Mouse (Mus musculus) forebrain, embryonic 11.5 days (tissue): Measurements from ENCODE around the gene Gm13889. TPM values are rescaled to one million over a fixed set of nuclear protein-coding genes. Genes with fewer than 3 reads are reported as not detected.

Source experiments
- ATAC-seq: fragments of 200-750 bp; cut with Nextera tagmentation; replicated peaks from 2 replicates; pipeline ENCODE4 v1.8.0; 2017; ENCODE audit warnings: moderate TSS enrichment; ENCODE audit not compliant: low FRiP score
- DNase-seq: peaks from one replicate; pipeline ENCODE4 v3.0.0-alpha.2; 2017; ENCODE audit warnings: low spot score
- H3K27ac ChIP-seq: fragments of 300-500 bp; sonication (generic); 2 replicates; pipeline ENCODE4 v1.5.1; 2014; ENCODE audit warnings: low read depth, low read length
- H3K27me3 ChIP-seq: fragments of 300-500 bp; sonication (generic); 2 replicates; pipeline ENCODE4 v1.6.1; 2014; ENCODE audit warnings: mild to moderate bottlenecking, low read length, mixed read lengths; ENCODE audit not compliant: control insufficient read depth, insufficient read depth
- H3K36me3 ChIP-seq: fragments of 300-500 bp; sonication (generic); 2 replicates; pipeline ENCODE4 v1.6.1; 2014; ENCODE audit warnings: mild to moderate bottlenecking, low read length, moderate library complexity, mixed read lengths; ENCODE audit not compliant: control insufficient read depth, insufficient read depth
- H3K4me1 ChIP-seq: fragments of 300-500 bp; sonication (generic); replicated peaks from 2 replicates; pipeline ENCODE4 v1.6.1; 2014; ENCODE audit warnings: low read length, mixed read lengths; ENCODE audit not compliant: control insufficient read depth, insufficient read depth
- H3K4me2 ChIP-seq: fragments of 300-500 bp; sonication (generic); 2 replicates; pipeline ENCODE4 v1.6.1; 2014; ENCODE audit warnings: low read depth, mild to moderate bottlenecking, low read length, moderate library complexity, mixed read lengths; ENCODE audit not compliant: severe bottlenecking
- H3K4me3 ChIP-seq: fragments of 300-500 bp; sonication (generic); 2 replicates; pipeline ENCODE4 v1.5.1; 2014; ENCODE audit warnings: low read depth, low read length
- H3K9ac ChIP-seq: fragments of 300-500 bp; sonication (generic); 2 replicates; pipeline ENCODE4 v1.6.1; 2014; ENCODE audit warnings: low read length
- H3K9me3 ChIP-seq: fragments of 300-500 bp; sonication (generic); 2 replicates; pipeline ENCODE4 v1.6.1; 2016; ENCODE audit warnings: low read length, mixed read lengths; ENCODE audit not compliant: control insufficient read depth
- WGBS: fragments of 180-500 bp; shearing (Covaris S2); extraction: QIAGEN DNeasy Blood & Tissue Kit; methylation state at CpG from one replicate; pipeline ENCODE4 v1.1.7; 2014; 5-methylcytosine and 5-hydroxymethylcytosine counted together
- polyA plus RNA-seq: library from polyadenylated mRNA; unstranded; fragments of >200 nt; fragmentation: Nextera tagmentation; extraction: Ambion mirVana; gene quantifications from 2 replicates; pipeline ENCODE4 v1.2.1, GENCODE M21; 2014

Gene Gm13889
- polyA plus RNA-seq, 1 experiment from 2014 or later: 8.5 TPM

DNA sequence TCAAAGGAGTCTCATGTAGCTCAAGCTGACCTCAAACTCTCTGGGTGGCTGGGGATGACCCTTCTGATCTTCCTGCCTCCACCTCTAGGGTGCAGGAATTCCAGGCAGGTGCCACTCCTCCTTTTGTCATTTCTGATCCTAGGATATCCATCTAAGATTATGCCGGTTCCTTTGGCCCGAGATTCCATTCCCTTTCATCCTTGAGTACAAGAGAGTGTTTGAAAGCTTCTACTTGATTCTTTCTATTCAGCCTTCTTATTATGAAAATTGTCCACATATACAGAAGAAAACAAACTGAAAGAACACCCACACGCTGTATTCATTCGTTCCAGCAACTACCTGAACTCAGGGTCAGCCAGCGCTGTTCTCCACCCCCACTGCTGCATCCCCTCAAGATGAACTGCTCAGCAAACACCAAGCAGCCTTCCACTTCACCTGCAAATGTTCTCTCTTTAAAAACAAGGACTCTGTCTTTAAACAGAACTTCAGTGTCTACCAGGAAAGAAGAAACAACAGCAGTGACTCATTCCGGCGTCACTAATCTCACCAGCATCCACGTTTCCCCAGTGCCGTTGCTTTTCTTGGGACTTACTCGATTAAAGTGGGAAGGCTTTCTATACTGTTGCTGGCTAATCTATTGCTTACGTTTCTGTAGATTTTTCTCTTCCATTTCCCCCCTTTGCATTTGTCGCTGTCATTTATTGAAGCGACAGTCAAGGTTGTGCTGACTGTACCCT lies 29.1 kb downstream of the Gm13889 start:
- no peak for DNase-seq
- Histone ChIP-seq H3K4me3 (no peak overlapping the region), H3K9ac (no peak overlapping the region), H3K4me1 (no peaks in the 10 kb centered on the region), H3K4me2 (no peak overlapping the region), H3K27ac (no peak overlapping the region), H3K36me3 (no peaks in the 10 kb centered on the region), H3K9me3 (no peaks in the 10 kb centered on the region), H3K27me3 (no peaks in the 10 kb centered on the region)
- WGBS: 78% methylated on average over 13 of the region's 13 CpGs
- ATAC-seq: no peak

DNA sequence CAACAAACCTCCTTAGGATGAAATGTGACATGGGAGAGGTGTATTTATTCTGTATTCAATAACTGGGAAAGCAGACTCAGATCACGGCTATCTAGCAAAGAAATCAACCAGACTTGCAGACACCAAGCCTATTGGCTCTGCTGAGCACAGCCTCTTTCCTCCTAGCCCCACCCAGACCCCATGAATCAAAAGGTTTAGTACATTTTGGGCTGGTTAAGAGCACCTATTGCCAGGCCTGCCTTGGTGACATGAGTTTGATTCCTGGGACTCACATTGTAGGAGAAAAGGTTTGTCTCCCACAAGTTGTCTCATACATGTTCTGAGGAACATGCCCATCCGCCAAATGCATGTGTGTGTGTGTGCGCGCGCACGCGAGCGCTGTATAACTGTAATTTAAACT lies 30.9 kb downstream of the Gm13889 start:
- Histone ChIP-seq H3K4me2 (no peak overlapping the region), H3K27ac (no peak overlapping the region), H3K27me3 (no peaks in the 10 kb centered on the region), H3K4me3 (no peak overlapping the region), H3K36me3 (no peaks in the 10 kb centered on the region), H3K4me1 (no peaks in the 10 kb centered on the region), H3K9me3 (no peaks in the 10 kb centered on the region), H3K9ac (no peak overlapping the region)
- no peak for ATAC-seq
- WGBS: 96% methylated on average over 8 of the region's 8 CpGs
- DNase-seq: no peak

- no peaks in the 10 kb centered on the region for H3K36me3 ChIP-seq
- H3K4me3 ChIP-seq: no peak overlapping the region
- WGBS: 92% methylated on average over 3 of the region's 3 CpGs
- DNase-seq (no peak), ATAC-seq (no peak)
- no peak overlapping the region for H3K27ac ChIP-seq
- H3K9ac ChIP-seq: no peak overlapping the region
- no peak overlapping the region for H3K4me2 ChIP-seq
- H3K4me1 ChIP-seq: no peaks in the 10 kb centered on the region
- H3K9me3 ChIP-seq: no peaks in the 10 kb centered on the region
- H3K27me3 ChIP-seq: no peaks in the 10 kb centered on the region
Observed at GRCm38 (mm10) chr2:93919093-93919492, 37.9 kb downstream of the Gm13889 start.

- Histone ChIP-seq H3K27me3 (no peaks in the 10 kb centered on the region), H3K9ac (no peak overlapping the region), H3K4me1 (no peaks in the 10 kb centered on the region), H3K36me3 (no peaks in the 10 kb centered on the region), H3K4me3 (no peak overlapping the region), H3K9me3 (no peaks in the 10 kb centered on the region), H3K27ac (no peak overlapping the region), H3K4me2 (no peak overlapping the region)
- ATAC-seq (no peak), DNase-seq (no peak)
- 92% methylated on average over 2 of the region's 2 CpGs for WGBS
Observed at GRCm38 (mm10) chr2:93913552-93913951, 43.4 kb downstream of the Gm13889 start.

GRCm38 (mm10) chr2:93911942-93912341 lies 45.1 kb downstream of the Gm13889 start:
- H3K4me2 ChIP-seq: no peak overlapping the region
- no peaks in the 10 kb centered on the region for H3K36me3 ChIP-seq
- no peak overlapping the region for H3K4me3 ChIP-seq
- H3K27ac ChIP-seq: no peak overlapping the region
- H3K9me3 ChIP-seq: no peaks in the 10 kb centered on the region
- ATAC-seq (no peak), DNase-seq (no peak)
- WGBS: 87% methylated on average over 10 of the region's 10 CpGs
- no peaks in the 10 kb centered on the region for H3K4me1 ChIP-seq
- H3K9ac ChIP-seq: no peak overlapping the region
- no peaks in the 10 kb centered on the region for H3K27me3 ChIP-seq

DNA sequence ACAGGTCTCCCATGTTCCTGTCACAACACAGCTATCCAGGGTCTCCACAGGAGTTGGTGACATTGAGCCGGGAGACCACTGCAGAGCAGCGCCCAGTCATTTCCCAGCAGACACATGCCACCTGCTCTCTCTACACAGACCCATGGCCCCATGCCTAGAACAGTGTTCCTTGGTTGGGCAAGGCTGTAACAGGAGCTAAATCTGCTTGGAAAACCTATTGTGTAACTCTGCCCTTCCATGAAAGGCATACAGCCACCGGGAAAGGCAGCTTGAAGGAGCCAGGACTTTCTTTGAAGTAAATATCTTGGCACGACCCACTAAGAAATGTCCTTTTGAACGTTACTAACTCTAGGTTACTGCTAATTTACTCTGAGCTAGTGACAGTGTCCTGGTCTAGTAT lies 47.3 kb downstream of the Gm13889 start:
- ATAC-seq (no peak), DNase-seq (no peak)
- Histone ChIP-seq H3K9me3 (no peaks in the 10 kb centered on the region), H3K36me3 (no peaks in the 10 kb centered on the region), H3K4me1 (no peaks in the 10 kb centered on the region), H3K4me2 (no peak overlapping the region), H3K27ac (no peak overlapping the region), H3K27me3 (no peaks in the 10 kb centered on the region), H3K4me3 (no peak overlapping the region), H3K9ac (no peak overlapping the region)
- WGBS: 76% methylated on average over 5 of the region's 5 CpGs

- Histone ChIP-seq H3K9ac (no peak overlapping the region), H3K4me2 (no peak overlapping the region), H3K4me1 (no peaks in the 10 kb centered on the region), H3K4me3 (no peak overlapping the region), H3K27ac (no peak overlapping the region), H3K36me3 (no peaks in the 10 kb centered on the region), H3K27me3 (no peaks in the 10 kb centered on the region), H3K9me3 (no peaks in the 10 kb centered on the region)
- DNase-seq (no peak), ATAC-seq (no peak)
- WGBS: 70% methylated on average over 9 of the region's 9 CpGs
Observed at GRCm38 (mm10) chr2:93907519-93908294, 49.3 kb downstream of the Gm13889 start.

DNA sequence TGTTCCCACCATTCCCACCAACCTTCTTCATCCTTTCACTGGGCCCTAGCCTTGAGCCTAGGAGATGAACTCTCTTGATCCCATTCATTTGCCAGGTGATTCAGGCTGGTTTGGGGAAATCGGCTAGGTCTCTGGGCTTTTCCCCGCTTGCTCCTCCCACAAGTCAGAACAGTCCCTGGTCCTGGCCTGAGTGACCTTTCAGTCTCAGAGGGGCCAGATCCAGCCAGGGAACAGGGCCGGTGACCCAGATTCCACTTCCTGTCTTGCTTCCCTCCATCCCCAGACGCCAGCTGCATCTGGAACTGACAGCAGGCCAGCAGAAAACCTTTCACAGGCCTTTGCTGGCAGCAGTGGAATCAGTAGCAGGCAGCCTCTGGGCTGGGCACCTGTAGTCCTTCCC lies 50.7 kb downstream of the Gm13889 start:
- Histone ChIP-seq H3K9ac (no peak overlapping the region), H3K27me3 (no peaks in the 10 kb centered on the region), H3K9me3 (no peaks in the 10 kb centered on the region), H3K4me2 (no peak overlapping the region), H3K36me3 (no peaks in the 10 kb centered on the region), H3K4me1 (no peaks in the 10 kb centered on the region), H3K4me3 (no peak overlapping the region), H3K27ac (no peak overlapping the region)
- DNase-seq: no peak
- 29% methylated on average over 4 of the region's 4 CpGs for WGBS
- ATAC-seq: no peak
